Mouse (Mus musculus): ENCODE measurements around the gene Olfr368. TPM values are rescaled to one million over a fixed set of nuclear protein-coding genes. Genes with fewer than 3 reads are reported as not detected.

Olfr368 gene
- polyA plus RNA-seq, 1 experiment: not detected

DNA sequence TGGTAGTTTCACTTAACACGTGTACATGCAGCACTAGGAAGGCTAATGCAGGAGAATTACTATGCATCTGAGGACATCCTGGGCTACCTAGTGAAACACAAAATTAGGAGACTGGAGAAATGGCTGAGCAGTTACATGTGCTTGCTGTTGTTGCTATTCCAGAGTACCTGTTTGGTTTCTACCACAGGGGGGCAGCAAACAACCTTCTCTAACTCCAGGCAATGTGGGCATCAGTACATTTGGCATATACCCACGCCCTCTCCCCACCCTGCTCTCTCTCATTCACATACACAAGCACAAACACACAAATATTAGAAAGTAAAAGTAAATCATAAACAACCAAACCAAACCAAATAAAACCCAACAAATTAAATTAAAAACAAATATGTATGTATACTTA lies 53.9 kb downstream of the Olfr368 start:
- WGBS: 53% methylated on average over 2 of the region's 2 CpGs

More for the DNA sequence above, 53.9 kb downstream of the Olfr368 start:
- TF ChIP-seq POLR2A (IDR thresholded peaks at IDR 0.05; ENCODE audit: insufficient read depth, low read depth, low read length): no peak
- TF ChIP-seq CTCF (IDR thresholded peaks at IDR 0.05; ENCODE audit: insufficient read depth, low read depth, low read length): no peak
- Histone ChIP-seq H3K27ac (ENCODE audit: insufficient read depth, low read depth, low read length) (no peak overlapping the region), H3K4me3 (ENCODE audit: insufficient read depth, low read depth, low read length) (no peak overlapping the region), H3K4me1 (ENCODE audit: control insufficient read depth, insufficient read depth, low read length) (no peaks in the 10 kb centered on the region)

Other genes starting within 250 kb of the Olfr368 start
- not detected in 2 replicates for gene Olfr361, start 237.2 kb upstream of the Olfr368 start, polyA plus RNA-seq (2012; ENCODE audit: insufficient read depth, insufficient read length, low replicate concordance, missing spikeins)
- gene Olfr362, start 208.6 kb upstream of the Olfr368 start, polyA plus RNA-seq (2012; ENCODE audit: insufficient read depth, insufficient read length, low replicate concordance, missing spikeins): not detected in 2 replicates
- not detected in 2 replicates for gene Olfr364-ps1, start 187.2 kb upstream of the Olfr368 start, polyA plus RNA-seq (2012; ENCODE audit: insufficient read depth, insufficient read length, low replicate concordance, missing spikeins)
- gene Olfr365, start 138.3 kb upstream of the Olfr368 start, polyA plus RNA-seq (2012; ENCODE audit: insufficient read depth, insufficient read length, low replicate concordance, missing spikeins): not detected in 2 replicates
- gene Olfr366, start 114.9 kb upstream of the Olfr368 start, polyA plus RNA-seq (2012; ENCODE audit: insufficient read depth, insufficient read length, low replicate concordance, missing spikeins): not detected in 2 replicates
- gene Pdcl, start 32.8 kb downstream of the Olfr368 start, polyA plus RNA-seq (2012; ENCODE audit: insufficient read depth, insufficient read length, low replicate concordance, missing spikeins): not detected in 2 replicates
- 57.9 TPM in 1 of 2 replicates, not detected in the other for gene Rc3h2, start 96.4 kb downstream of the Olfr368 start, polyA plus RNA-seq (2012; ENCODE audit: insufficient read depth, insufficient read length, low replicate concordance, missing spikeins)
- not detected in 2 replicates for gene Zbtb26, start 116.6 kb downstream of the Olfr368 start, polyA plus RNA-seq (2012; ENCODE audit: insufficient read depth, insufficient read length, low replicate concordance, missing spikeins)
- gene Zbtb6, start 116.7 kb downstream of the Olfr368 start, polyA plus RNA-seq (2012; ENCODE audit: insufficient read depth, insufficient read length, low replicate concordance, missing spikeins): not detected in 2 replicates
- gene Rabgap1, start 116.8 kb downstream of the Olfr368 start, polyA plus RNA-seq (2012; ENCODE audit: insufficient read depth, insufficient read length, low replicate concordance, missing spikeins): not detected in 2 replicates
- not detected in 2 replicates for gene Gpr21, start 189.8 kb downstream of the Olfr368 start, polyA plus RNA-seq (2012; ENCODE audit: insufficient read depth, insufficient read length, low replicate concordance, missing spikeins)

Data from olfactory bulb, adult 2 months (tissue).